Mouse (Mus musculus): ENCODE measurements at regions not wholly inside any gene's neighbourhood (a gene's known extent, or its start where the extent isn't known, plus 50 kb on each side); places are given as distances from the start of the nearest gene placed in this dataset.
"Not testable (repeated sequence)": the region's sequence is repeated elsewhere in the genome, so short reads cannot be mapped to it uniquely, and the experiment has no call there.

DNA sequence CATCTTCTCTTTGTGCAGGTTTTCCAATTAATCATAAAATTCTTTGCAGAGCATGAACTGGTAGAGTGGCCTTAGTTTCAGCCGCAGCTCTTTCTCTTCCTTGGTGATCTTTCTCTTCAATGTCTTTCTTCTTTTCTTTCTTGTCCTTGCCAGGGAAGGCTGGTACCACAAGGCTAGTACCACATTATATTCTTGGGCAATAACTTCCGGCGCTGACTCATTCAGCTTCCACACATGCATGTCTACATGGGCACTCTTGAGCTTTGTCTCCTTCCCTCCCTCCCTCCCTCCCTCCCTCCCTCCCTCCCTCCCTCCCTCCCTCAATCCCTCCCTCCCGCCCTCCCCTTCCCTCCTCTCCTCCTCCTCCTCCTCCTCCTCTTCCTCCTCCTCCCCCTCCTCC lies 98.1 kb upstream of the Pwp1 start:
- not testable (repeated sequence) for DNase-seq (ENCODE audit: low read depth, low spot score)

DNA sequence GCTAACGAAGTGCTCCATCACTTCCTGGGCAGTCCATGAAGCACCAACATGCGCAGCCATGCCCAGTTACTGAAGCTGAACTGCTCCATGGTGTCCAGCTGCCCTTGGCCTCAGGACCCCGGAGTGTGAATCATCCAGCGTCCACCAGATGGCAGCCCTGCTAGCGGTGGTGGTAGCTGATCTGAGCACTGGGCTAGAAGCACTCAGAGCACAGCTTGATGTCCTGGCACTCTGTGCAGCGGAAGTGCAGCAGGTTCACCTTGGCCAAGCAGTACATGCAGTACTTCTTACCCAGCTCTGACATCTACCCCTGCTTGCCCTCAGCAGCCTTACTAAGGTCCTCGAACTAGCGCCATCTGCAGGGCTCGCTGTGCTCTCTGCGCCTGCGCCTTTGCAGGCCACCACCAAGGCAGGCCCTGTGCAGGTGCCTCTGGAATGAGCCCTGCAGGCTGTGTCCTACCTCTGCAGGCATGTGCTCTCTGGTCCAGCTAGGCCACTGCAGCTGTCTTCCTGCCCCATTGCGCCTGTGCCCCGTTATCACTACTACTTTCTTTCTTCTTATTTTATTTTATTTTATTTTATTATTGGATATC lies 97.4 kb upstream of the Pwp1 start:
- peak; percentile 3 for DNase-seq (ENCODE audit: low read depth, low spot score)

- DNase-seq (ENCODE audit: low read depth, low spot score), result no peak
These were observed 91.5 kb upstream of the Pwp1 start for GRCm38 (mm10) chr10:85737796-85738195.

DNA sequence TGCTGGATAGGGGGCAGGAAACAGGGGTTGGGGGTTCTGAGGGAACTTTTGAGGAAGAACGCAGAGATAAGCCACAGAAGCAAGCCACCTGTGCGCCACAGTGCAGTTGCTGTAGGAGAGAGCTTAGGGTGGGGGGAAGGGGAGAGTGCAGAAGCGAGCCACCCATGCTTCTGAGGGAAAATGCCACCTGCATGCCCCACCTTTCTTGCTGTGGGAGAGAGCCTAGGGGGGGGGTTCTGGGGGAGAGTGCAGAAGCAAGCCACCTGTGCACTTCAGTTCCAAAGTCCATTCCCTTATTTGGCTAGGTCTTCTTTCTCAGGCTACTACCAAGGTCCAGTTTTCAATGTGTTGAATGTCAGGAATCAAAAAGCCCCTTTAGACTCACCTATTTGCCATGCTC lies 90.3 kb upstream of the Pwp1 start:
- no peak for DNase-seq (ENCODE audit: low read depth, low spot score)

GRCm38 (mm10) chr10:85739565-85739964 lies 89.7 kb upstream of the Pwp1 start:
- DNase-seq (ENCODE audit: low read depth, low spot score), result not testable (repeated sequence)

DNA sequence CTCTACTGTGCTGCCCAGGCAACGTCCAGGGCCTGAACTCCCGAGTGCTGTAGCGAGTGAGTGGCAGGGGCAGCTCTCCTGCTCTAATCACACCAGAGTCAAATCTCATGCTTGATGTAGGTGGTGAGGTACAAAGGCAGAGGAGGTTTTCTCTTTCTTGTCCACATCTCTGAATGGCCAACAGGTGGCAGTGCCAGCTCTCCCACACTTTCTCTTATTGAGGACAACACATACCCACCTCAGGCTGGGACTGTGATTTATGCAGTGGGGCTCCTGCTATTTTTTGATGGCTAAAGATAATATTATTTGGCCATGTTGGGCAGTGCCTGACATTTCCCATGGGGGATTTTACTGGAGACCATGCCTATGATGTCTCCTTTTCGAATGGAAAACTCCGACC lies 87.3 kb upstream of the Pwp1 start:
- DNase-seq (ENCODE audit: low read depth, low spot score), result no peak

GRCm38 (mm10) chr10:85745390-85745789 lies 83.9 kb upstream of the Pwp1 start:
- not testable (repeated sequence) for DNase-seq (ENCODE audit: low read depth, low spot score)

DNA sequence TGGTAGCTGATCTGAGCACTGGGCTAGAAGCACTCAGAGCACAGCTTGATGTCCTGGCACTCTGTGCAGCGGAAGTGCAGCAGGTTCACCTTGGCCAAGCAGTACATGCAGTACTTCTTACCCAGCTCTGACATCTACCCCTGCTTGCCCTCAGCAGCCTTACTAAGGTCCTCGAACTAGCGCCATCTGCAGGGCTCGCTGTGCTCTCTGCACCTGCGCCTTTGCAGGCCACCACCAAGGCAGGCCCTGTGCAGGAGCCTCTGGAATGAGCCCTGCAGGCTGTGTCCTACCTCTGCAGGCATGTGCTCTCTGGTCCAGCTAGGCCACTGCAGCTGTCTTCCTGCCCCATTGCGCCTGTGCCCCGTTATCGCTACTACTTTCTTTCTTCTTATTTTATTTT lies 83.5 kb upstream of the Pwp1 start:
- DNase-seq (ENCODE audit: low read depth, low spot score), result not testable (repeated sequence)

- not testable (repeated sequence) for DNase-seq (ENCODE audit: low read depth, low spot score)
These were observed 79.7 kb upstream of the Pwp1 start for GRCm38 (mm10) chr10:85749549-85749948.

GRCm38 (mm10) chr10:85775035-85775434 lies 54.3 kb upstream of the Pwp1 start:
- DNase-seq (ENCODE audit: low read depth, low spot score), result no peak
